Mouse (Mus musculus): Measurements from ENCODE around the gene Col28a1. TPM values are rescaled to one million over a fixed set of nuclear protein-coding genes. Genes with fewer than 3 reads are reported as not detected.
A peak's percentile ranks its signal among the peaks of the same experiment; 100 is the strongest.

Col28a1 gene
- total RNA-seq (2014; fragmentation: Nextera tagmentation) (not detected in 2 replicates), total RNA-seq (2017) (not detected in 2 replicates)

DNA sequence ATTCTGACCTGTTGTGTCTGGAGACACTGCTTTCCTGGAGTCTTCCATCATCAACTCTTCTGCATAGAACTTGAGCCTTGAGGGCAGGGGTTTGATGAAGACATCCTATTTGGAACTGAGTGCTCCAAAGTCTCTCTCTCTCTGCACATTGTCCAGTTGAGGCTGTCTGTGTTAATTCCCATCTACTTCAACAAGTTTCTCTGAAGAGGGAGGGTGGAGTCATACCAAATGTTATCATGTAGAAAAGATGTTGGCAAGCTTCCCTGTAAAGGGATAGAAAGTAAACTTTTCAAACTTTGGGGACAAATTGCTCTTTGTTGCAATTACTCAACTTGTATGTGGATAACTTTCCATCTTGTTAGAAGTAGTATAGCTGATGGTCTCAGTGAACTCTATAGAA is at the start of gene Col28a1:
TSS of gene Col28a1 (minus strand) at position 101 of the 400 bp plus-strand sequence.
- ATAC-seq (replicated peaks; ENCODE audit: poor library complexity, severe bottlenecking) = no peak

DNA sequence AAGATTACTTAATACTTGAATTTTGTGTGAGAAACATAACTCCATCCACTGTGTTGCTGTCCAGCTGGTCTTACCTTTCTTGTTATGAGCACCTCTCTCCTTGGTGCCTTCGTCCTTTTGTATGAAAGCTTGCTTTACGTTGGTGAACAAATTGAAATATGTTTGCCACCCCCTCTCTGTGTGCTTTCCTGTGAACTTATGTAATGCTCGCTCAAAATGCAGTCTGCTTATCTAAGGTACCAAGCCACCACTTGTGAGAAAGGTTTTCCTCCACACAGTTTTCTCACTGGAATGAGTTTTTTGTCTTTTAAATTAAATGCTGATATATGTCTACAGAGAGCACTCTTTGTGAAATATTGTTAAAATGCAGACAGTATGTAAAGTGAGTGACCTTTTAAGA is 36.2 kb upstream of the Col28a1 start:
- no peak for ATAC-seq (replicated peaks; ENCODE audit: poor library complexity, severe bottlenecking)

DNA sequence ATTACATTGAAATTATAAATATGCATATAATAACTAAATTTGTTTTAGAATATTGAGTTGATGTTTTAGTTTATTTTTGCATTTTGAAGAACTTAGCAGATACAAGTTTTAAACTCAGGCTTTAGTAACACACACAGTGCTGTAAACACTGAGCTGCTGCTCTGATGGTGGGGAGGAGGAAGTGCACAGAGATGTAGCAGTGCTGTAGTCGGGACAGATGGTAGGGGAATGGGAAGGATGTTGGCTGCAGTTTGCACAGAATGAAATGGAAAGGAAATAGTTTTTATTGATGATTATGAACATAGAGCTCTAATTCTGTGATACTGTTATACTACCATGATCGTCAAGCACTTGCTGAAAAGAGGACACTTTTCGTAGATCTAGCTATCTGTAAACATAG is 34.6 kb upstream of the Col28a1 start:
- no peak for ATAC-seq (replicated peaks; ENCODE audit: poor library complexity, severe bottlenecking)

DNA sequence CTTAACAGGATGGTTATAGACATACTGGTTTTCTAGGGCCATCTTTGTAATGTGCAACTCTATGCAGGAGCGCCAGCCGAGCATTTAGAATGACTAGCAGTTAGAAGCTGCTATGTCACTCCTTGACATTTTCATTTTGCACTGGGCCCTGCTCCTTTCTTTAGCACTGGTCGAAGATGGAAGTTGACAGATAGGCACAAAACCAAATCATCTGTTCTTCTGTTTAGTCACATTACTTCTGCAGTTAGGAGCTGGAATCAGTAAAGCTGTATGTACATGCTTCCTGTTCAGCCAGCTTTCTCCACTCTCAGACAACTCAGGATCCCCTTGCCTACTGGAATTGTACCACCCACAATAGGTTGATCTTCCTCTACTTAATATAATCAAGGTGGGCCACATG is 18.2 kb upstream of the Col28a1 start:
- no peak for ATAC-seq (replicated peaks; ENCODE audit: poor library complexity, severe bottlenecking)

DNA sequence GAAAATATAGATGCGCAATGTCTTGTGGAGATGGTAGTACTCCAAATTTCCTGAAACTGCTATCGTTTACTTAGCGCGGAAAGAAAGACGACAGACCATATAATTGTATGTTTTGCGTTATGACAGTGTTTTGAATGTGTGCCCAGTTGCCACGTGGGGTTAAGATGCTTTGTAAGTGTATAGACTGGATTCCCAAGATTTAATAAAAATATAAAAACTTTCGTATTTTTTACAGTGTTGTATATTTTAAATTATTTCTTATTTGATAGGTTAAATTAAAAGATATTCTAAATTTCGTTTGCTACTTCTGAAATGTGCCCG is 17.4 kb upstream of the Col28a1 start:
- ATAC-seq (replicated peaks; ENCODE audit: poor library complexity, severe bottlenecking) = no peak

DNA sequence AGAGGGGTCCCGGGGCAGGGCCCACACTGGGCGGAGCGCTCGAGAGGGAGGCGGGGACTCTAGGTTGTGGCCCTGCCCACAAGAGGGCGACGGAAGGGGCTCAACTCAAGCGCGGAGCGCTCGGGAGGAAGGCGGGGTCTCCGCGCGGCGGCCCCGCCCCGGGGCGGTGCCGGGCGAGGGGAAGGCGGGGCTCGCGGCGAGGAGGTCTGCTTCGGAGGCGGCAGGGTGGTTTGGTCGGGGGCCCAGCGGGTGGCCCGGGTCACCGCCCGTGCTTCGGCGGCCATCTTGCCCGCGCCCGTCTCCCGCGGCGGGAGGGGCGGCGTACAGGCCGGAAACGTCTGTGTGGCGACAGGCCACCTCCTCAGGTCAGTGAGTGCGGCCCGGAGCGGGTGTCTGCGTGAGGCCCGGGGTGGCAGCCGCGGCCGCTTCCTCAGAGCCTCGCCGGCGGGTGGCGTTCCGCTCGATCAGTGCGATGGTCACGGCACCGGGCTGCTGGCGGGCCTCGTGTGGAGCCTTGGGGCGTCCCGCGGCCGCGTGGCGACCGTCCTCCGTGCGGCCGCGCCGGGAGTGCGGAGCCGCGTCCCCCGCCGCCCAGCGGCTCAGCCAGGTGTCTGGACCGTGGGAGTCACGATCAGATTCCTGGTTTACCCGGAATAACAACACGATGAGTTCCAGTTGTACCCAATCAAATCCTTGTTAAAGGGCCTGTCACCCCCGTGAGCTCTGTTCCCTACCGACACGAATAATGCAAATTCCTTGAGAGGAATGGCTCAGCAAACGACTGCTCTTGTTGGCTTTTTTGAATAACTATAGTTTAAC is 16.8 kb upstream of the Col28a1 start, which contains the start of gene Mios:
TSS of gene Mios (plus strand) at position 176 of the 819 bp plus-strand sequence.
- ATAC-seq (replicated peaks; ENCODE audit: poor library complexity, severe bottlenecking) = peak; percentile 95

DNA sequence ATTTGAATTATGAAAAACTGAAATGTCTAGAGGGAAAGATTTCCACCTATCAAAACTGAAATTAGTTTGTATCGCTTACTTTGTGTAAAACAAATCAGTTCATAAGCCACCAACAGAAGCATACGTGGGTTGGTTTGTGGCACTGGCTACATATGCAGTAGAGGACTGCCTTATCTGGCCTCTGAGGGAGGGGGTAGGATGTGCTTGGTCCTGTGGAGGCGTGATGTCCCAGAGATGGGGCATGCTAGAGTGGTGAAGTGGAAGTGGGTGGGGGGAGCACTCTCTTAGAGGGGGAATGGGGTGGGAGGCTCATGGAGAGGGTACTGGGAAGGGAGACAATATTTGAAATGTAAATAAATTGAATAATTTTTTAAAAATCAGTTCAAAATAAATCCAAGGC is 2.5 kb downstream of the Col28a1 start:
- ATAC-seq (replicated peaks; ENCODE audit: poor library complexity, severe bottlenecking) = no peak

DNA sequence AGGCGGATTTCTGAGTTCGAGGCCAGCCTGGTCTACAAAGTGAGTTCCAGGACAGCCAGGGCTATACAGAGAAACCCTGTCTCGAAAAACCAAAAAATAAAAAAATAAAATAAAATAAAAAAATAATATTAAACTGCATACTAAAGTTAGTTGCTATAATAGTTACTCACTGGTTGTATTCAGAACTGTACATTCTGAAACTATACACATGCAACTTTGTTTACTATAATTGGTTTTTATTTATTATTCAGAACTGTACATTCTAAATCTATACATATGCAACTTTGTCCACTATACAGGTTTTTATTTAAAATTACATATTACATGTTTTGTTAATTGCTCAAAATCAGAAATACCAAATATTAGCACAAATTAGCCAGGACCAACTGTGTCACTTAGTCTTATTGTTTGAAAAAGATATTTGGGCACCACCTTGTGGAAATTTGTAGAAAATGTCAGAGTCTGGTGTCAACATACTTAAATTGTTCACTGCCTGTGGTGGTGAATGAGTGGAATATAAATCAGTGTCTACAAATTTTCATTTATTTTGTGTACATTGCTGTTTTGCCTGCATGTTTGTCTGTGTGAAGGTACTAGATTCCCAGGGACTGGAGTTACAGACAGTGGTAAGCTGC is 3.7 kb downstream of the Col28a1 start:
- peak; percentile 58; the same call in 1 of the 2 replicates for ATAC-seq (replicated peaks; ENCODE audit: poor library complexity, severe bottlenecking)

DNA sequence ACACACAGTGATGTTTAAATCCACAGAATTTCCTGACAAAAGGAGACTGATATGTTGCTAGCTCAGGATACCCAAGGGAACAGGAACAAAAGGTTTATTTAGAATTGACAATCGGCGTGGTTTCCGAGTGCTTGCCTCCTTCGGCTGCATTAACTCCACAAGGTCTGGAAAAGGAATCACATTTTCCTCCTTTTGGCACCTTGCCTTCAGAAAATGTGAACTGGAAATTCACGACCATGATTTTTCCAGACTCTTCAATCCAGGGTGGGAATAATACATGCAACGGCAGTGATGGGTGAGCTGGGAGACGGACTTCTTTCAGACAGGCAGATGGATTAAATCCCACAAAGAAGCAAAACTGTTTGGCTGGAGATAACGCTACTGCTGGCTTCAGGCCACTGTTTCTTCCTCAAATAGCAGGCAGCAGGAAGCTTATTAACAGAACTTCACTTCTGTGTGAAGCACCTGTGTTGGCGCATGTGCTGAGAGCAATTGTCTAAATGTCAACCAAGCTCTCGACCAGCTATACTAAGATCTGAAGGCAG is 13.9 kb downstream of the Col28a1 start:
- peak; percentile 22; the same call in 1 of the 2 replicates for ATAC-seq (replicated peaks; ENCODE audit: poor library complexity, severe bottlenecking)

DNA sequence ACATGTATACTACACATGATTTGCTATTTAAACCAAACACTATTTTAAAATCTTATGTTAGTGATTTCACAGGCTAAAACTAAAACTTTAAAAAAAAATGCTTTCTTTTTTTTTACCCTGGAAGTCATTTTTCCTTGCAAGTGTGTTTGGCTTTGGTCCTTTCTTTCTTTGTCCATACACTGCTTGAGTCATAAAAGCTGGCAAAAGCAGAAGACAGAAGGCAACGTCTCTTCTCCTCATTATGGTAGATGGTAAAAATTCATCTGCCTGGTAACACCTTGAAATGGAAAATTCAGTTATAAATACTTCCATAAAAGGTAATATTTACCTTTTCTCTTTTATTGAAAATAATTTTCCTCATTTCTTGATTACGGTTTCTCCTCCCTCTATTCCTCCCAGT is 16.3 kb downstream of the Col28a1 start:
- no peak for ATAC-seq (replicated peaks; ENCODE audit: poor library complexity, severe bottlenecking)

DNA sequence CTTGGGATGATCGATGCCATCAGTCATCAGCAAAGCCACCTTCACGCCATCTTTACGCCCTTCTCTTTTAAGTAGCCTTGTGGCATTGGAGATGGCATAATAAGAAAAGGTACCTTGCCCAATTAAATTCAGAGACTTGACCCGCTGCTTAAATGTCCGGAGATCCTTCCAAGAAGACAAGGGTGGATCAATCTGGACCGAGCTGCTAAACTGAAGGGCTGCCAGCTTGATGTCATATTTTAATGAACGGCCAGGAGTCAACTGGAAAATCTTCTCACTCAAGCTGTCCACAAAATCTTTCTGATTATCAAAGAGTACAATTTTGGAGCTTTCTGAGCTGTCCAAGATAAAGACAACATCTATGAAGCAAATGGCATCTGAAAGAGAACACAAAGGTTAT is 17.1 kb downstream of the Col28a1 start:
- no peak for ATAC-seq (replicated peaks; ENCODE audit: poor library complexity, severe bottlenecking)

DNA sequence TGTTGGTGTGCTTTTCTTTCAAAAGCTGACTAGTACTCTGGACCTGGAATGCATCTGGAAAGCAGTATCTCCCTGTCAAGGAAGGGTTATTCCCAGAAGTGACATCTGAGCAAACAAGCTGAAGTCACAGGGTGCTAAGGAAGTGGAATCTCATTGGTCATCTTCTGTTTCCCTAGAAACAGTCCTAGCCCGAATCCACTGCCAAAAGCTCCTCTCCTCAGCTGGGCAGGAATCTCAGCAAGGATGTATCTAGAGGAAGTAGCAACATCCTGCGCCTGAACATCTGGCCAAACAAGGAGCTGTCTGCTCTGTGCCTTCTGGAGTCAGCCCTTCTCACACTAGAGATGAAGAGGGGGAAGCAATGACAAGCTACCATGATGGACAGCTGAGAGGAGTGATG is 18.4 kb downstream of the Col28a1 start:
- ATAC-seq (replicated peaks; ENCODE audit: poor library complexity, severe bottlenecking) = no peak

DNA sequence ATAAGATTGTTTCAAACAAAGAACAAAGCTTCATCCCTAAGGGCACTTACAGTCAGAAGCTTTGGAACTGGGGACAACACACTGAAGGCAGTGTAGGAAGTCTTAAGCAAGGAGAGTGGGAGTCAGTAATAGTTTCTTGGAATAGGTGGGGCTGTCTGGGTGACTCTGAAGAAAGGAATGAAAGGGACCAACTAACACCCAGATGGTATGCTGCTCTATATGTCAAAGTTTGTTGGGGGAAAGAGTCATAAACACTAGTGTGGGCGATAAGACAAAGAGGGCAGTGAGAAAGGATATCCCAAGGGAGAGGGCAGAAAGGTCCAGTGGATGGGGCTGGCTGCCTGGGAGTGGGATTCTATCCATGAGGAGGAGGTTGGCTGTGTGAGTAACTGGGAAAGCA is 20.3 kb downstream of the Col28a1 start:
- ATAC-seq (replicated peaks; ENCODE audit: poor library complexity, severe bottlenecking) = no peak

DNA sequence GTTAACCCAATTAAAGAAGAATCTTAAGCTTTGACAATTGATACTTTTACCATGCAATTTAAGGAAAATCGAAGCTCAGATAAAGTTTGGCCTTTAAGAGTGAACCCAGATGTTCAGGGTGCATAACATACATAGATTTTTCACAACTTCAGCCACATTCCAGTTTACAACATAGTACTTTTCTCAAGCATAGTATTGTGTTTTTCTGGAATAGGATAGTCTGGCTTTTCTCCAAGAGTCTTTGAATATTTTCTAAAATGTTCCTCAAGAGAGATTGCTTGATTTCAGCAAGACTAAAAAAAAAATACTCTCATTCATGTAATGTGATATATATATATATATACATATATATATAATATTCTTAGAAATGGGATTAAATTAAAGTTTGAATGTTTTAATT is 27.7 kb downstream of the Col28a1 start:
- ATAC-seq (replicated peaks; ENCODE audit: poor library complexity, severe bottlenecking) = no peak

DNA sequence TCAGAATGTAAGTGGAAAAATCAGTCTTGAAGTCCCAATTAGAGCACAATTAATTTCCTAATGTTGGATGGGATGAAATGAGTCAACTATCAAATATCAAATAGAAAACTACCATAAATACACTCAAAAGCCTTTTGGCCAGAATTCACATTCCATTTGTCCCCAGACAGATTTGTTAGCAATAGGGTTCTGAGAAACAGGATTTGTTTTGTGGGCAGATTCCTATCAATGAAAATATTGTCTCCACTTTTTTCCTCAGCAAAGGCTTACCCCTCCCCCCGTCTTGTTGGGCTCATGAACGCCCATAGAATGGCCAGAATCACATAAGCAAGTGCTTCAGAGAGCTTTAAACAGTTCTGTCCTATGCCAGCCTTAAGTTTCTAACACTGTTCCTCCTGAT is 32.4 kb downstream of the Col28a1 start:
- ATAC-seq (replicated peaks; ENCODE audit: poor library complexity, severe bottlenecking) = no peak

DNA sequence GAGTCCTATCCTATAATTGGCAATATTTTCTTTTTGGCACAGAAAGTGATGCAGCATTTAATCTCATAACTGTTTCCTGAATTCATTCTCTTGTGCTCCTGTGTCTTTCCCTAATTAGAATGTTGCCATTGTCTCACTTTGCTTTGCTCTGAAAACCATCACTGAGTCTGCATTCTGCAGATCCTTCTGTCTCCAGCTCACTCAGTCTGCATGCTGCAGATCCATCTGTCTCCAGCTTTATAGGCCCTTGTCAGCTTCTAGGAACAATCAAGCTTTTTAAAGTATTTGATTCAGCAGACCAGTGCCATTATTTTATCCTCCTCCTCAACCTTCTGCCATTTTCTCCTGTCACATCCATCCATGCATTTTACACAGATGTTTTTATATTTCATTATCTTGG is 35.3 kb downstream of the Col28a1 start:
- no peak for ATAC-seq (replicated peaks; ENCODE audit: poor library complexity, severe bottlenecking)

DNA sequence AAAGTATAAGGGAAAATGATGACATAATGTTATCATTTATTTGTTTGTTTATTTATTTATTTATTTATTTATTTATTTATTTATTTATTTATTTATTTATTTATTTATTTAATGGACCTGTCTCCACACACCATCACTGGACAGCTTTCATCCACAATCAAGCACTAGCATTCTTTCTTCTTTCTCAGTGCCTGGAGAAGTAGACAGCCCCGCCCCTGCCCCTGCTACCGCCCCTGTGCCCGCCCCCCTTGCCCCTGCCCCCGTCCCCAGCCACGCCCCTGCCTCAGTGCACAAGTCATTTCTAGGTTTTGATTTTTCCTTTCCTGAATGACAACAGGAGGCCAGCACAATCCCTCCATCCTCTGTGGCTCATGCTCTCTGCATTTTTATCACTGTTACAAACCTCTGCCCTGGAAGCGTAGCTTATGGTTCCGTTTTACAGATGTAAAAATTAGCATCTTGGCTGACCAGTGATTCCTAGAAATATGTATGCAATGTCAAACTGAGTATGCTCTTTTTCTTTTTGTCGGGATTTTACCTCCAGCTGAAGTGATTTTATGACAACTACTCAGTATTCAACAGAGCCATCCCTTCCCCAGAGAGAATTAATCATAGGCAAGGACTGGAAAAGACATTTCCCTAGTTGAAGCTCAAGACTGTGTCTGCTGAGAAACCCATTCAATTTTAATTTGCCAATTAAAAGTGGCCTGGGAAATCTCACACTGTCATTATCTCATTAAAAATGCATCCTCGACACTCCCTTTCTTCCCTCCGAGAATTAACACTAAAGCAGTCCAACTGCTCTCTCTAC is 39.7 kb downstream of the Col28a1 start:
- no peak for ATAC-seq (replicated peaks; ENCODE audit: poor library complexity, severe bottlenecking)

DNA sequence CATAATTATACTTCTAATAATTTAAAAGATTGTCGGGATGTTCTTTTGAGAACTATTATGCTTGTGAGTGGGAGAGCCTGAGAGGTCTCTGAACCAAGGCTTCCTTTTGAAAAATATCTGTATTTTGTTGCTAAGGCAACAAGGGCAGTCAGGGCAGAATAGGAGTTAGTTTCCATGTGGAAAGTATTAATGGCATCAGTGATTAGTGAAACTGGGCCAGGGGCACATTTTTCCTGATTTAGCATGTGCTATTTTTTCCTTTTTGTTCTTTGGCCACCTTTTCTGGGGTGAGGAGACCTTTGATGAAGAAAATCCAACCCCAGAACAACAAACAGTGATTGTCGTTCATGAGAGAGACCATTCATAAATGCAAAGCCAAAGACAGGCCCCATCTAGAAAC is 43.5 kb downstream of the Col28a1 start:
- ATAC-seq (replicated peaks; ENCODE audit: poor library complexity, severe bottlenecking) = no peak

DNA sequence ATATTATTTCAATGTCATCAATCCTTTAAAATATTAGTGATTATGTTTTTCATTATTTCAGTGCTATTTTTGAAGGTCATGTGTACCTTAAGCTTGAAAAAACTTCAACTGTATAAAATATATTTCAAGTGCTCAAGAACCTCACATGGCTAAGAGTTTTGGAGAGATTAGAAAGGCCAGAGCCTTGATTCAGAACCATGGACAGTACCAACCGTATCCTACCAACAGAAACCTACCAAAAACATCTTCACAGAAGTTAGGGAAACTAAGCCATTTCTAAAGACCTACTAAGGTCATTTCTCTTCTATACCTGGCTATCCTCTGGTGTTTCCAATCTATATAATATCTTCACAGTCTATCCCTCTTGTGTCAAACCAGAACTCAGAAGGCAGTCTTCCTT is 50.5 kb downstream of the Col28a1 start:
- 0 out of 2 replicates have a peak, but pooled peaks have one; percentile 30 for ATAC-seq (replicated peaks; ENCODE audit: poor library complexity, severe bottlenecking)

DNA sequence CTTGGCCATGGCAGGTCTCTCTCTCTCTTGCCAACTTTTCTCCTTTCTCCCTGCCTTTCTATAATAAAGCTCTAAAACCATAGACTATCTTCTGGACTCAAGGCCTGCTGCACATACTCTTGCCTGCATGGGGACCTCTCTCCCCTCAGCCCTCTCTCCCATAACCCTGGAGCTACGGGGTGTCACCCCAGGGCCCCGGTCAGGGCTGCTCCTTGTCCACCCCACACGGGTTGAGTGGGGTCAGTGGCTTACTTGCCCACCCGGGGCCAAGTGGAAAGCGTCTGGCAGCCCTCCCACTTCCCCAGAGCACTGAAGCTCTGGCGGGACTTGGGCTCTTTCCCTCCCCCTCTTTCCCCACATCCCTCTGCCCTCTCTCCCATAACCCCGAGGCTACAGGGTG is 62.3 kb downstream of the Col28a1 start:
- no peak for ATAC-seq (replicated peaks; ENCODE audit: poor library complexity, severe bottlenecking)

DNA sequence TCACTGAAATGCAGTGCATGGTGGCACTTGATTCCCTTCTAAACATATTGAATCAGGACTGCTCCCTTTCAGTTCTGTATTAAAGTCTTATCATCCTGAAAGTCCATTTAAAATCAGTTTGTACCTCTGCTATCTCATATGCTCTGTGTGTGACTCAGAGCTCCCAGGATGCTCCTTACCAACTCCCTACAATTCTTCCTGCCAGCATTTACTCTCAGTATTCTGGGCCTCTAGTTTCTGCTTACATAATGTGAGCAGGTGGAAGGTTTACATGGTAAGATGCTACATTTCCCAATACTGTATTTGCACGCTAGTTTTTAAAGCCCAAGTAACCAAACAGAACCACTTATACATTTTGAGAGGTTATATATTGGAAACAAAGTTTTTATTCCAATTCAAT is 64.3 kb downstream of the Col28a1 start:
- ATAC-seq (replicated peaks; ENCODE audit: poor library complexity, severe bottlenecking) = no peak
